Mouse (Mus musculus) limb, embryonic 11.5 days (tissue): Measurements from ENCODE around the gene Cry2. TPM values are rescaled to one million over a fixed set of nuclear protein-coding genes. Genes with fewer than 3 reads are reported as not detected.
"Not testable (repeated sequence)": the region's sequence is repeated elsewhere in the genome, so short reads cannot be mapped to it uniquely, and the experiment has no call there.

ENCODE experiments used
- ATAC-seq: fragments of 200-750 bp; cut with Nextera tagmentation; 2 replicates; pipeline ENCODE4 v1.8.0; 2017; ENCODE audit warnings: low read depth; ENCODE audit not compliant: insufficient number of reproducible peaks, low FRiP score, low TSS enrichment
- DNase-seq: peaks from one replicate; pipeline ENCODE4 v3.0.0-alpha.2; 2015; ENCODE audit warnings: low spot score
- H3K27ac ChIP-seq: fragments of 300-500 bp; sonication (generic); replicated peaks from 2 replicates; pipeline ENCODE4 v1.5.1; 2014; ENCODE audit warnings: low read depth, mild to moderate bottlenecking, low read length
- H3K27me3 ChIP-seq: fragments of 300-500 bp; sonication (generic); 2 replicates; pipeline ENCODE4 v1.6.1; 2014; ENCODE audit warnings: mild to moderate bottlenecking, low read length, mixed read lengths; ENCODE audit not compliant: control insufficient read depth, insufficient read depth
- H3K36me3 ChIP-seq: fragments of 300-500 bp; sonication (generic); 2 replicates; pipeline ENCODE4 v1.6.1; 2014; ENCODE audit warnings: mild to moderate bottlenecking, low read length, moderate library complexity, mixed read lengths; ENCODE audit not compliant: control insufficient read depth, insufficient read depth
- H3K4me1 ChIP-seq: fragments of 300-500 bp; sonication (generic); 2 replicates; pipeline ENCODE4 v1.6.1; 2014; ENCODE audit warnings: low read length, mixed read lengths; ENCODE audit not compliant: control insufficient read depth, insufficient read depth
- H3K4me2 ChIP-seq: fragments of 300-500 bp; sonication (generic); 2 replicates; pipeline ENCODE4 v1.6.1; 2014; ENCODE audit warnings: low read depth, mild to moderate bottlenecking, moderate library complexity; ENCODE audit not compliant: severe bottlenecking
- H3K4me3 ChIP-seq: fragments of 300-500 bp; sonication (generic); 2 replicates; pipeline ENCODE4 v1.5.1; 2014; ENCODE audit warnings: low read depth, low read length
- H3K9ac ChIP-seq: fragments of 300-500 bp; sonication (generic); 2 replicates; pipeline ENCODE4 v1.6.1; 2014; ENCODE audit warnings: mild to moderate bottlenecking, low read length
- H3K9me3 ChIP-seq: fragments of 300-500 bp; sonication (generic); 2 replicates; pipeline ENCODE4 v1.6.1; 2016; ENCODE audit warnings: low read length; ENCODE audit not compliant: control insufficient read depth
- WGBS: fragments of 180-500 bp; shearing (Covaris S2); extraction: QIAGEN DNeasy Blood & Tissue Kit; methylation state at CpG from one replicate; pipeline ENCODE4 v1.1.7; 2014; 5-methylcytosine and 5-hydroxymethylcytosine counted together
- polyA plus RNA-seq: library from polyadenylated mRNA; unstranded; fragments of >200 nt; fragmentation: Nextera tagmentation; extraction: Ambion mirVana; gene quantifications from 2 replicates; pipeline ENCODE4 v1.2.1, GENCODE M21; 2014

Cry2 gene
- polyA plus RNA-seq, 1 experiment from 2014 or later = 18.0 TPM

DNA sequence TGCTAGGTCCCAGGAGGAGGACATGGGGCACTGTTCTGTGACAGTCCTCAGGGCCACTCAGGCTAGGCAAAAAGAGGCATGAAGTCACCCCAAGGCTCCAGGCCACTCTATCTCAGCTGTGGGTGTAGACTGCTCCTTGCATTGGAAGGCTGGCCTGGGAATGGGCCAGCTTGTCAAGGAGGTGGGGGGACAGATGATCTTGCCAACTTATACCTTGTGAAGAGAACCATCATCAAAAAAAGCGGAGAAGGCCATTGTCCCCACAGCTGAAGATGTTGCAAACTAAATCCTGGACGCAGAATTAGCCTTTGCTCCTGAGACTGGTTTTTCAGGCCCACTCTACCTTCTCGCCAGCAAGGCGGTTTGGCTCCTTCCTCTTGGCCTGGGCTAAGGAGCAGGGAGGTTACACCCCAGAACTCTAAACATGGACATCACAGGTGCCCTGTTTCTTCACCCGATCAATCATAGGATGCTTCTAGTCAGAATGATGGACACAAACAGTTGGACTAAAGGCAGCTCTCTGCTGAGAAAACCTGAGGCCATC is 30.0 kb downstream of the Cry2 start:
- no peaks in the 10 kb centered on the region for H3K9me3 ChIP-seq
- H3K4me1 ChIP-seq = peaks cover 7% of the 10 kb centered on the region
- H3K27ac ChIP-seq = no peak overlapping the region
- 0 out of 2 replicates have a peak, but pooled peaks cover 6% of the 10 kb centered on the region for H3K27me3 ChIP-seq
- H3K4me3 ChIP-seq = no peak overlapping the region
- 91% methylated on average over 5 of the region's 5 CpGs for WGBS
- H3K9ac ChIP-seq = no peak overlapping the region
- H3K36me3 ChIP-seq = peaks cover 12% of the 10 kb centered on the region; the same call in 1 of the 2 replicates
- no peak for ATAC-seq
- H3K4me2 ChIP-seq = no peak overlapping the region
- DNase-seq = no peak

GRCm38 (mm10) chr2:92402591-92403326 is 31.1 kb downstream of the Cry2 start:
- peaks cover 7% of the 10 kb centered on the region for H3K4me1 ChIP-seq
- DNase-seq = no peak
- H3K27me3 ChIP-seq = 0 out of 2 replicates have a peak, but pooled peaks cover 6% of the 10 kb centered on the region
- no peaks in the 10 kb centered on the region for H3K9me3 ChIP-seq
- H3K4me2 ChIP-seq = no peak overlapping the region
- no peak overlapping the region for H3K4me3 ChIP-seq
- H3K27ac ChIP-seq = no peak overlapping the region
- no peak overlapping the region for H3K9ac ChIP-seq
- H3K36me3 ChIP-seq = peaks cover 10% of the 10 kb centered on the region; the same call in 1 of the 2 replicates
- 70% methylated on average over 4 of the region's 4 CpGs for WGBS
- ATAC-seq = no peak

GRCm38 (mm10) chr2:92401091-92401561 is 32.7 kb downstream of the Cry2 start, which contains the start of gene Mapk8ip1:
TSS of gene Mapk8ip1 (minus strand) at chr2:92401263.
- Histone ChIP-seq H3K4me2 (peak within 1 kb of the TSS; percentile 92), H3K4me3 (peak within 1 kb of the TSS; percentile 52), H3K9me3 (no peaks in the 10 kb centered on the region), H3K27ac (no peak within 1 kb of the TSS), H3K36me3 (peaks cover 7% of the 10 kb centered on the region; the same call in 1 of the 2 replicates), H3K27me3 (0 out of 2 replicates have a peak, but pooled peaks cover 6% of the 10 kb centered on the region), H3K9ac (peak within 1 kb of the TSS; percentile 52; the same call in 1 of the 2 replicates), H3K4me1 (peaks cover 7% of the 10 kb centered on the region)
- peak; percentile 38; the same call in 1 of the 2 replicates for ATAC-seq
- WGBS = under 1% methylated on average over 30 of the region's 59 CpGs
- peak; percentile 54 for DNase-seq

GRCm38 (mm10) chr2:92400682-92401081 is 33.2 kb downstream of the Cry2 start:
- DNase-seq = no peak
- peak overlapping the region; percentile 52; the same call in 1 of the 2 replicates for H3K9ac ChIP-seq
- no peak for ATAC-seq
- H3K36me3 ChIP-seq = peaks cover 7% of the 10 kb centered on the region; the same call in 1 of the 2 replicates
- H3K4me2 ChIP-seq = peak overlapping the region; percentile 92
- no peaks in the 10 kb centered on the region for H3K9me3 ChIP-seq
- H3K4me1 ChIP-seq = peaks cover 7% of the 10 kb centered on the region
- peak overlapping the region; percentile 52 for H3K4me3 ChIP-seq
- WGBS = 4% methylated on average over 20 of the region's 22 CpGs
- no peak overlapping the region for H3K27ac ChIP-seq
- H3K27me3 ChIP-seq = 0 out of 2 replicates have a peak, but pooled peaks cover 6% of the 10 kb centered on the region

DNA sequence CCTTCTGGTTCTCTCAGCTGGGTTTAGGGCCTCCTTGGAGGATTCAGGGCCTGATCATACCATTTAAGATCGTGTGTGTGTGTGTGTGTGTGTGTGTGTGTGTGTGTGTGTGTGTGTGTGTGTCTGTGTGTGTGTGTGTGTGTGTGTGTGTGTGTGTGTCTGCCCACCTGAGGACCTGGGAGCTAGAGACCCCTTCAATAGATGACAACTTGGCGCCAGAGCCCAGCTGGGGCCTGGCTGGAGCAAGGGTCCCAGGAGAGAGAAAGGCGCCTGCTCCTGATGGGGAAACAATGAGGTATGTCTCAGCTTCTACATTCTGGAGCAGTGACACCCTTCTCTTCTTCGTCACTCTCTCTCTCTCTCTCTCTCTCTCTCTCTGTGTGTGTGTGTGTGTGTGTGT is 34.0 kb downstream of the Cry2 start:
- H3K36me3 ChIP-seq, H3K4me3 ChIP-seq, H3K4me2 ChIP-seq, DNase-seq, ATAC-seq, H3K27me3 ChIP-seq, H3K4me1 ChIP-seq, H3K9ac ChIP-seq, H3K27ac ChIP-seq, H3K9me3 ChIP-seq: not testable (repeated sequence)
- 77% methylated on average over 4 of the region's 4 CpGs for WGBS

DNA sequence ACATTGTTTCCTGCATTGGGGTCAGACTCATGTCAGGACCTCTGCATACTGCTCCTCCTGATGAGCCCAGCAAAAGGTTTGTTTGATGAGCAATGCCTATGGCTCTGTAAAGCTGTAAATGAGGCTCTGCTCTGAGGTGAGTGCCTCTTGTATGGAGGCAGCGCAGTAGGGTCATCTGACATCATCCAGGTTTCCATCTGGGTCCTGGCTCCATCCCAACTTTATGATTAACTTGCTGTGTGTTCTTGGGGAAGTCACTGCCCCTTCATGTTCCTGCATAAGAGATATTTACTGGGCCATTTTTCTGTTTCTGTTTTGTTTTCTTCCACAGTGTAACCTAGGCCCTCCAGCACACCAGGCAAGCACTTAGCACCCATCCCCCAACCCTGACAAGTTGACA is 36.4 kb downstream of the Cry2 start:
- Histone ChIP-seq H3K4me2 (no peak overlapping the region), H3K27ac (no peak overlapping the region), H3K9ac (no peak overlapping the region), H3K36me3 (no peaks in the 10 kb centered on the region), H3K4me3 (no peak overlapping the region), H3K27me3 (0 out of 2 replicates have a peak, but pooled peaks cover 6% of the 10 kb centered on the region), H3K4me1 (peaks cover 15% of the 10 kb centered on the region), H3K9me3 (no peaks in the 10 kb centered on the region)
- WGBS = 57% methylated on average over 1 of the region's 1 CpGs
- DNase-seq = no peak
- ATAC-seq = no peak

GRCm38 (mm10) chr2:92395535-92395934 is 38.3 kb downstream of the Cry2 start:
- Histone ChIP-seq H3K27ac (no peak overlapping the region), H3K9ac (no peak overlapping the region), H3K36me3 (no peaks in the 10 kb centered on the region), H3K4me1 (peaks cover 24% of the 10 kb centered on the region), H3K9me3 (no peaks in the 10 kb centered on the region), H3K4me2 (no peak overlapping the region), H3K27me3 (0 out of 2 replicates have a peak, but pooled peaks cover 3% of the 10 kb centered on the region), H3K4me3 (no peak overlapping the region)
- no peak for DNase-seq
- no peak for ATAC-seq
- 84% methylated on average over 3 of the region's 3 CpGs for WGBS
